Mouse (Mus musculus): ENCODE results near the gene Igsf9b. TPM values are rescaled to one million over a fixed set of nuclear protein-coding genes. Genes with fewer than 3 reads are reported as not detected.

Gene Igsf9b
- total RNA-seq, 2 experiments from 2014 or later = 74.3 to 75.7 TPM

DNA sequence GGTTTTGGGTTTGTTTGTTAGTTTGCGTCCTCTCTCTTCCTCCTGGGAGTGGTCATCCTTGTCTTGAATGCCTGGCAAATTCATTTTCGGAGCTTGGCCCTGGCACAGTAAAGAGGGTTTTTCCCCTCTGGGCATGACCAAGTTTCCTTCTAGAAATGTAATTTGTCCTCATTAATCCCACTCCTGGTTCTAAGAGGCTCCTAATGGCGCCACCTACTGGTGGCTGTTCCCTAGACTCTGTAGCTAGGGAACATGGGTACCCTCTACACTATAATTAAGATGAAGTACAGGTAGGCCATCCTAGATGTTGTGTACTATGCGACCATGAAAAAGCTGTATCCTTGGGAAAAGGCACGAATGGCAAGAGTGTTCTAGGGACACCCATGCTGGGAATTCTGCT is 11.6 kb upstream of the Igsf9b start:
- intact Hi-C loops (cut with DNase I) = no loop called here

DNA sequence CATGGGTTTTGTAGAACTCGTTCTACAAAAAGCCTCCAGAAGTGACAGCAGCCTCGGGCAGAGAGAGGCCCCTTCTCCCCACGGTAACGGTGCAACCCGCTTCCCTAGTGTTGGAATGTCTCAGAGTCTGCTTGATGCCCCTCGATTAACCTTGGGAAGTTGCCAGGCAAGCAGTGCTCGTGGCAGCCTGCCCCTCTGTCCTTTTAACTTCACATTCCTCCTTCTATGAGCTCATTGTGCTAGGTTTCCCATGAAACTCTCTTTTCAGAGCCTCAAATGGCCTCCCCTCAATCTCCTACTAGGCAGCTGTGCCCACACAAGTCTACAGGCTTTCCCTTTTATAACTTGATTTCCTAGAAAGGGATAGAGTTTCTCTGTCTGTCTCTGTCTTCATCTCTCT is 10.6 kb upstream of the Igsf9b start:
- peak; percentile 64 to 79 for DNase-seq (ENCODE audit: low spot score in 2 of 2)
- intact Hi-C loops (cut with DNase I) = no loop called here

More for the DNA sequence above, 11.6 kb upstream of the Igsf9b start:
- peak in 1 of 2 experiments; percentile 62 for DNase-seq (ENCODE audit: low spot score in 2 of 2)

DNA sequence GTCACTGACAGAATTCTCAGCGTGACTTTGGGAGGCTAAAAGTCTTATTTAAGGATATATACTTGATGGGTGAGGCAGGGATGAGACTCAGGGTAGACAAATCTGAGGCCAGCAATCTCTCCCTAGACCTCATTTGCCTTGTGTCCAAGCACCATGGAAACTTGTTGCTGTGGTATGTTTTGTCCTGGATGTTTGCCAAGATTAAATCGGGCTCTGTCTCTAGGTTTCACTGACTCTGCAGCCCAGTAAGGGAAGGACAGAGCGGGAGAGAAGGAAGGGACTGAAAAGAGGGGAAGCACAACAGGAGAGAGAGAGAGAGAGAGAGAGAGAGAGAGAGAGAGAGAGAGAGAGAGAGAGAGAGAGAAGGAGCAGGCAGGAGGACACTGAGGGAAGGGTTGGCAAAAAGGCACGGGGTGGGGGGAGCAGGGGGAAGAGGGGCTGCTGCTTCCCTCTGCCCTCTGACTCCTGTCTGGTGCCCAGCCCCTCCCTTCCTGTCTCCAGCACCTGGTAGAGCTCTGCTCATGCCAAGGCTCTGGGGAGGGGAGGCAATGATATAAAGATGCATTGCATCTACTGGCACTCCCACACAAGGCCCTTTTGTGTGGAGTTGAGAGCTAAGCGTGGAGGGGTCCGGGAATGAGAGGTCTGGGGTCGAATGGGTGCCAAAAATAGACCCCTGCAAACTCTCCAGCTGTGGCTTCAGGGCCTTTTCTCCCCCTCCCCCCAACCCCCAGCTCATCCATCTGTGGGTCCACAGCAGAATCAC is 9.3 kb upstream of the Igsf9b start:
- DNase-seq (ENCODE audit: low spot score in 2 of 2) = no peak
- intact Hi-C loops (cut with DNase I) = no loop called here

DNA sequence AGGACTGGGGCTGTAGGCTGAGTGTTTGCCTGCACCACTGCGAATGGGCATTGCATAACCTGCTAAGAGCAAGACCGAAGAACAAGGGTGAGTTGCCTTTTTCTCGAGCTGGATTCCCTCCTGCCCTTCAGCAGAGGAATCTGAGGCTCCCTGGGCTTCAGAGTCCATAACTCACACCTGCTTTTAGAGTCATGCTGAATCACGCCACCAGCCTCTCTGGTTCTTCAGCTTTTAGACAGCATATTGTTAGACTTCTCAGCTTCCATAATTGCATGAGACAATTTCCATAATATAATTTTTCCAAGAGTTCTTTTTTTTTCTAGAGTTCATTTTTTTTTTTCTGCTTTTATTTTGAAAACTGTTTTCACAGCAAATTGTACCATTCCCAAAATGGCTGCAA is 4.6 kb upstream of the Igsf9b start:
- intact Hi-C loops (cut with DNase I) = no loop called here

DNA sequence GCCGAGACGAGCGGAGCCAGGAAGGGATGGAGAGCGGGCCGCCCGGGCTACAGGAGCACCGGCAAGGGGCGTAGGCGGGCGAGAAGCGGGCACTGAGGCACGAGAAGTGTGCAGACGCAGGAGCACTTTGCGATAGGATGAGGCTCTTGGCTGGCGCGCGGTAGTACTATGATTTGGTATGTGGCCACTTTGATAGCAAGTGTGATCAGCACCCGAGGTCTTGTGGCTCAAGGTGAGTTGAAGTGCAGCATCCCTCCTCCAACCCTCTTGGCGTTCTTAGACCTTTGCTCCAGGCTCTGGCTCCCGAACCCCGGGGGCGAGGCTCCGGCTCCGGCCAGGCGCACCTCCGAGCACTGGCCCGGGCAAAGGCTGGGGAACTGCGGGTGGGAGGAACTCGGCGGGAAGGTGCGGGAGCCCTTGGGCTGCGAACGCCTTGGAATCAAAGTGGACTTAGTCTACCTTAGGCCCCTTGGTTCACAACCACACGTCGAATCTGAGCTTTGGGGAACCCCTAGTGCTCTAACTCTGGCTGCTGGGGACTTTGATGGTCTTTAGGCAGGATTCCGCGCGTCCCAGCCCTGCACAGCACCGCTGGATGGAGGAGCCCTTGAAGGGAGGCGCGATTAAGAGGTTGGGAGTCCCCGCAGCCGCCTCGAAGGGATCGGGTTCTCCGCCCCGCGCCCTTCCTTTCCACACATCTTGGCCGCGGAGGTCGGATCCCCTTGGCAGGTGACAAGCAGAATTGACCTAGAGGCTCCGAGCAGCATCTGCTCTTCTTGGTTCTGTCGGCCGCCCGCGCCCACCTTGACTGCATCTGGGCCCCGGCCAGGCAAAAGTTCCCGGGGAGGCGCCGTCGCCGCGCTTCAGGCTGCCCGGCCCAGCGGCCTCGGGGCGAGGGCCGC is 533 bp downstream of the Igsf9b start:
- no peak for DNase-seq (ENCODE audit: low spot score in 2 of 2)
- intact Hi-C loops (cut with DNase I) = loop anchor here (5.0 kb wide), 1 partner anchor 107 kb away; no protein-coding TSS in a partner anchor

More for the DNA sequence above, 4.6 kb upstream of the Igsf9b start:
- DNase-seq (ENCODE audit: low spot score in 2 of 2) = no peak

DNA sequence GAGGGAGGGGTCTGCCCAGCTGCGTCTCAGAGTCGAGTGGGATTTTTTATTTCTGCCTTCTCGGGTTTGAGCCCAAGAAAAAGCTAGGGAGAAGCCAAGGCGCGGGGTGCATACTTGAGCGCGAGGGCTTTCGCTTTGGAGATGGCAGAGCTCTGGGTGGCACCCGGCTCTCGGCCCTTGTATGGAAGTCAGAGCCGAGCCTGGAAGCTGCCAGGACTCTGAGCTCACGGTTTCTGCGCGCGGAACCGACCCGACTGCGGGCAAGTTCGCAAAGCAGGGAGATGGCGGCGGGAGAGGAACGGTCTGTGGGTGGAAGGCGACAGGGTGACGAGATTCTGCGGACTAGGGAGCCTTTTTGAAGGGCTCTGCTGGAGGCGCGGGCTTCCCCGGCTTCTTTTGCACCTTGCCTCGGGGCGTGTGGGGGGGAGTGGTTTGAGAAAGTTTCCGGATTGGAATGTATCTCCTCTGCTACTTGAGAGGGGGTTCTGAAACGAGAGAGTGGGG is 1.2 kb downstream of the Igsf9b start:
- DNase-seq (ENCODE audit: low spot score in 2 of 2) = no peak
- intact Hi-C loops (cut with DNase I) = no loop called here

DNA sequence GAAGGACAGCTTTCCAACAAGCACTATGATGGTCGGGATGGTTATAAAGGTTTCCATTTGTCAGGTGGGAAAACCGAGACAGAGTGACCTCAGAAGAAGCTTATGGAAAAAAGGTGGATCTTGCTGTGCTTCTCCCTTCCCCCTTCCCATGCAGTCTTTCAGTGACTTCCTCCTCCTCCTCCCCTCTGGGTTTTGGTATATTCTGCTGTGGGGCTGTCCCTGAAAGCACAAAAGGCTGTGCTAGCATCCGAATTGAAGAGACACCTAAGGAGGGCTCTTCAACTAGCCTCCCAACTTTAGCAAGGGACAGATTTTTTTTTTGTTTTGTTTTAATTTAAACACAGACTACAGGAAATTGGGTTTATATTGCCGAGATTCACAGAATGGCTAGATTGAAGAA is 1.7 kb downstream of the Igsf9b start:
- intact Hi-C loops (cut with DNase I) = no loop called here
- no peak for DNase-seq (ENCODE audit: low spot score in 2 of 2)

DNA sequence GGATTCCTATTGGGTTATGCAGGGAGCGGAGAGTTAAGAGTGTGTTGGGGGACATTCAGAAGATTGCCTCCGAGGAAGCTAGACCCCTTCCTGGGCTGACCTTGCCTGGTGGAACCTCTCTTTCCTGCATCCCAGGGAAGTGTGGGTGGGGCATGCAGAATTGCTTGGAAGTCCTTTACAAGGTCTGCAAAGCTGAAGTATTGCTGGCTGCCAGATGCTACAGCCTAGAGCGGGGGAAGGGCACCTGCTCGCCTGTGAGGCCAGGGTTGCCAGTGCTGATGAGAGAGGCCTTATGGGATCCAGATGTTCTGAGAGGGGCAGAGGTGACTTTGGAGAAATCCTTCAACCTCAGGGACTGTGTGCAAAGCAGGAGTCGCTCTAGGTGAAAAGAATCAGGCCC is 2.5 kb downstream of the Igsf9b start:
- no peak for DNase-seq (ENCODE audit: low spot score in 2 of 2)
- intact Hi-C loops (cut with DNase I) = no loop called here

DNA sequence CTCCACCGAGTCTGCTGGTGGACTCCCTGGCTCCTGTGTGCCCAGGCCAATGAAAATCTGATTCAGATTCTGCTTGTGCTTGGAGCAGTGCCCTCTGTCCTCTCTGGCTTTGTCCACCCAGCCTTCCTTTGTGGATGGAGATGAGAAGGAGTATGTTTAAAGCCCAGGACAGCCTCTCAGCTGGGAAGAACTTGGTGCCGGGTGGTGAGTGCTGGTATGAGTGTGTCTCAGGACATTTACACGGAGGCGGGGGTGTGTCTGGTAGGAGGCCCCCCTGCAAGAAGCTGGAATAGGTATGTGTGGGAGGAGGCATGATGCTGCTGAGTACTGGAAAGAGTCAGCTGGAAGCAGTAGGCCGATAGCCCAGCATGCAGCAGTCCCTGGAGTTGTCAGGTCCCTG is 3.3 kb downstream of the Igsf9b start:
- DNase-seq (ENCODE audit: low spot score in 2 of 2) = no peak
- intact Hi-C loops (cut with DNase I) = no loop called here

DNA sequence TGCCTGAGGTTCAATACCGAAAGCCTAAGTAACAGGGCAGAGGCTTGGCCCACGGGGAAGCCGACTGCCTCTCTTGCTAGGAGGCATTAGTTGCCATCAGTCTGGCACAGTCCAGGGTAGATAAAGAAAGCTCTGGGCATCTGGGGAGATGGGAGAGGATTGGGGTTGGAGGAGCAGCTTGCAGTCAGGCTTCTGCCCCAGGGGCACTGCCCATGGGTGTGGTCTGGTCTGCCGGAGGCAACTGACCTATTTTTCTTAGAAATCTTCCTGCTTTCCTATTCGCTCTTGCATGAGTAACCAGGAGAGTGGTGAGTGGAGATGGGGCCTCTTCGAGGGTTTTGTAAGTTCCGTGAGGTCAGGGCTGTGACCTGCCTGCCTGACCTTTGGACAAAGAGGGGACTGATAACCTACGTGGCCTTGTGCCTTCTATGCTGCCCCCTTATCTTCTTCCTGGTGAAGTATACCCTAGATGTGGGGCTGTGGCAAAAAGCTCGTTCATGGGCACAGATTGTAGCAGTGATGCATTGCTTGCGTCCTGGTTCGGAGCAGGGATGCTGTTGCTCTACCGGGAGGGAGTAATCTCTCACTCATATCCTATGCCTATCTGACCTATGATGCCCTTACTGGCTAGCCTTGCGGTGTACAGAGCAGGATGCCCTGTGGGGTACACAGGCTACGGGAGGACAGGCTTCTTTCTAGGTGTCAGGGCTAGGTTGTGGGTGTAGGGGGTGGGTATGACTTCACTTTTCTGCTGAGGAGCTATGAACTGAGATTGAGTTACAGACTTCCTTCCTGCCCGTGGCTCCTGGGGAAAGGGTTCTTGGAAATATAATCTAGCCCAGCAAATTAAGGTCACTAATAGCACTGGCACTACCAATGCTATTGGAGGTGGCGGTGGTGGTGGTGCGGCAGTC is 4.8 kb downstream of the Igsf9b start:
- intact Hi-C loops (cut with DNase I) = no loop called here
- no peak for DNase-seq (ENCODE audit: low spot score in 2 of 2)

DNA sequence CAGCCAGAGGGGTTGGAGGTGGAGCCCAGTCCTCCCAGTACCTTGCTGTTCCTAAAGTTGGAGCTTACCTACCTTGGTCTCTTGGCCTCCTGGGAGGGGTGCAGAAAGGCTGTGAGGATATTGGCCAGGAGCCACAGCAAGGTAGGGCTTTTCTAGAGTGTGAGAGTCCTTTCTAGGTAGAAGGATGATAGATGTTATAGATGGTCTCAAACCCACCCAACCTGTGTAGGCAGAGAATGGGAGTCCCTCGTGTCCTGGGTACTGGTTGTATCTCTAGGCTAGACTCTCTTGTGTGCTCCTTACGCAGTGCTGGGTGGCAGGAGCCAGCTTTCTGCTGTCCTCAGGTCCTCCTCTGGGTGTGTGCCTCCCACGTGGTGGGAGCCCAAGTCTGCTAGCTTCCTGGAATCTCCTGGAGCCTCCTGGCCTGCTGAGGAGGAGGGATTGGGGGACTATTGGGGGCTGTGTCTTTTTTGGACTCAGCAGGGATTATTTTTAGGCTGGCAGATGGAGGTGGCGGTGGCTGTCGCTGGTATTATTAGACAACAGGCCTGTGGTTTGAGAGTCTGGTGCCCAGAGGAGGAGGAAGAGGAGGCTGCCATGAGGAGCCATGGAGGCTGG is 5.6 kb downstream of the Igsf9b start:
- no peak for DNase-seq (ENCODE audit: low spot score in 2 of 2)
- intact Hi-C loops (cut with DNase I) = no loop called here

DNA sequence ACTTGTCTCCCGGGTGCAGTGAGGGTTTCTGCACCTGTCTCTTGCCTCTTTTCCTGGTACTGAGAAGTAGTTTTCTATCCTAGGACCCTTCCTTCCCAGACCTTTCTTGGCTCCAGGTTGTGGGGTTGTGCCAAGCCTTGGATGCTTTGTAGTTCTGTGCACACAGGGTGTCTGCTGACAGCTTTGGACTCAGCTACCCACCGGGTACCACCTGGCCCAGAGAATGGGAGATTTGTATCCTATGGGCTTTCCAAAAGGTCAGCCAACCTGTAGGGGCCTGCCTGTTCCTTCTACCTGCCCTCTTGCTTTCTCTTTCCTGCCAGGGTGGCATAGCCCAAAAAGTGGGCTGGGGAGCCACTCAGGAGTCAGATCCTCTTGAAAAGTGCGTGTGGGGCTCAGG is 6.5 kb downstream of the Igsf9b start:
- intact Hi-C loops (cut with DNase I) = no loop called here

DNA sequence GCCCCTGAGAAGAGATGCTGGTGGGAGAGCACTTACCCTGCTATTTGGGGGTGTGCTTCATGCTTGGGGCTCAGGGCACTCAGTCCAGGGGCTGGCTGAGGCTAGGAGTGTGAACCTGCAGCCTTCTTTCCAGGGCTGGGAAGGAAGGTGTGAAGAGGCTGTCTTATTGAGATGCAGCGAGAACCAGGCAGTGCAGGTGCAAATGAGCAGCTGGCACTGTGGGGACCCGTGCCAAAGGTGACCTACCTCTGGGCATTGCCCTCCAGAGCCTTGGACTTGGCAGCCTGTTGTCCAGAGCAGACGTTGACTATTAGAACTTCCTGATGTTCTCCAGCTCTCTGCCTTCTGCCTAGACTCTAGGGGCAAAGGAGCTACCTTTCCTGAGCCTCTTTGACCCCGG is 7.6 kb downstream of the Igsf9b start:
- intact Hi-C loops (cut with DNase I) = no loop called here

More for the DNA sequence above, 6.5 kb downstream of the Igsf9b start:
- no peak for DNase-seq (ENCODE audit: low spot score in 2 of 2)

DNA sequence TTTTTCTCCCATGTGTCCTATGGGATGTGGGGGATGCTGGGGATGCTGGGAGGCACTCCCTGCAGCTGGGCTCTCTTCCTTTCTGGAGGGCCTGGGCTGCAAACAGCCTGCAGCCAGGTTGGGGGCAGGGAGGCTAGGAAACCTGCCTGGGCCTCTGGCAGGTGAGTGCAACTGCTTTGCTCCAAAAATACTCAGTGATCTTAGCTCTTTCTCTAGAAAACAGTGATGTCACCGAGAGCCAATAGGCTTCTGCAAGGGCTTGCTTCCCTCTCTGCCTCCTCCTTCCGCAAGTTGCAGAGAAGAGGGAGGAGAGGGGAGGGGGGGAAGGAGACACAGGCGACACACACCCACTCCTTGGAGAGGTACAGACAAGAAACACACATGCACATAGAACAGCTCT is 8.3 kb downstream of the Igsf9b start:
- intact Hi-C loops (cut with DNase I) = no loop called here

More for the DNA sequence above, 7.6 kb downstream of the Igsf9b start:
- DNase-seq (ENCODE audit: low spot score in 2 of 2) = no peak

DNA sequence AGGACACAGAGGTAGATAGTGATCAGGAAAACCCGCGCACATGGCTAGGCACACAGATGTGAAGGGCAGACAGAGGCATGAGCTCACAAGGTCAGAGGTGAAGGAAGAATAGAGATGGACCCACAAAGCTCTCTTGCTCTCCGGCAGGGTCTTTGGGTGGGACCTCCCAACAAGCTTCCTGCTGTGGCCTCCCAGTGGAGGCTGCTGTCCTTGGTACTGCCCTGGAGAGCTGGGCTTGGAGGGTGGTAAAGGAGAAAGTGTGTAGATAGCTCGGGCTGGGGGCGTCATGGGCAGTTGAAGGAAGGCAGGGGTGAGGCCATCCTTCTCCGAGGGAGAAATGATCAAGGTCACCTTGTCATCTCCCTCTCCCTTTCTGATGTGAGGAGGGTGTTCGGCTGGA is 9.0 kb downstream of the Igsf9b start:
- DNase-seq (ENCODE audit: low spot score in 2 of 2) = no peak
- intact Hi-C loops (cut with DNase I) = no loop called here

More for the DNA sequence above, 8.3 kb downstream of the Igsf9b start:
- DNase-seq (ENCODE audit: low spot score in 2 of 2) = peak; percentile 67 to 88

DNA sequence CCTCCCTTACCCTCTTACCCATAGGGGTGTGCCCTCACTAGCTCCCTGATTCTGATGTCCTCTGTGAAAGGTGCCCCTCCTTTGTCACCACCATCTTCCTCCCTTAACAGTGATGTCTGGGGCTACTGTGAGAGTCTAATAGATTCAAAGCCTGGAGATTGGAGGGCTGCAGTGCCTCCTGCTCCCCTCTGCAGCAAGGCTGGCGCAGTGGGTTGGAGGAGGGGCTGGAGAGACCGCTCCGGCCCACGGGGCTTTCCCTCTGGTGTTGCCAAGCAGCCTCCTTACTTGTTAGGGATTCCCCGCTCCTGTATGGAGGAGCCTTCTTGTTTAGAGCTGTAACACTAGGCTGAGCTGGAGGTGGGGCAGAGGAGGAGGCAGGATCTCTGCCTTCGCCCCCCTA is 9.6 kb downstream of the Igsf9b start:
- DNase-seq (ENCODE audit: low spot score in 2 of 2) = peak; percentile 70 to 91
- intact Hi-C loops (cut with DNase I) = no loop called here

DNA sequence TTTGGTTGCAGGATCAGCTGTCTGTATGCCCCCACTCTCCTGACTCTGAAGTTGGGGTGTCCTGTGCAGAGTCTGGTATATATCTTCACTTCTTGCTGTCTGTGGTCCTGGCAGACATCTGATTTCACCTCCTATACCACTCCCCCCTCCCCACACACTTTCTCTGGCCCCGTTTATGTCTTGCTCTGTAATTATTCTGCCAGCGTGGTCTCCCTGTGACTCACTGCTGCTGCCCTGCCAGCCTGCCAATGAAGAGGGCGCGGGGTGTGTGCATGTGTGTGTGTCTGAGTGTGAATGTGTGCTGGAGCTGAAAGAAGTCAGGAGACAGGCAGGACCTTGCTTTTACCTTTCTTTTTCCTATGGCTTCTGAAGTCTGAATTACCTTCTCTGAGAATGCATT is 11.0 kb downstream of the Igsf9b start:
- no peak for DNase-seq (ENCODE audit: low spot score in 2 of 2)
- intact Hi-C loops (cut with DNase I) = no loop called here

DNA sequence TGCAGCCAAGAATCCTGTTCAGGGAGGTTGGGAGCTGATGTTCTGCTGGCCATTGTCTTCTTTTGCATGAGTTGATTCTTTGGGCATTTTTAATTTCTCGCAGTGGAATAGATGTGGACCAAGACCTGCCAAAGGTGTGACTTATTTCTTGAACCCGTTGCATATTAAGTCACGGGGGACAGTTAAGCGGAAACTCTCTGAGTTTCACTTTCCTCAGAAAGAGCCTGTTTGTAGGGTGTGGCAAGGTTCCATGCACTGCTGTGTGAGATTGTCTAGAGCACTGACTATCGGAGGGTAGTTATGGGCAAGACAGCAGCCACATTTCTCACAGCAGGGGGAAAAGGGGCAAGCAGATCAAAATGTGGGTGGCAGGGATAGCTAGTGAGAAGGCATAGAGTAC is 14.4 kb downstream of the Igsf9b start:
- no peak for DNase-seq (ENCODE audit: low spot score in 2 of 2)
- intact Hi-C loops (cut with DNase I) = no loop called here

DNA sequence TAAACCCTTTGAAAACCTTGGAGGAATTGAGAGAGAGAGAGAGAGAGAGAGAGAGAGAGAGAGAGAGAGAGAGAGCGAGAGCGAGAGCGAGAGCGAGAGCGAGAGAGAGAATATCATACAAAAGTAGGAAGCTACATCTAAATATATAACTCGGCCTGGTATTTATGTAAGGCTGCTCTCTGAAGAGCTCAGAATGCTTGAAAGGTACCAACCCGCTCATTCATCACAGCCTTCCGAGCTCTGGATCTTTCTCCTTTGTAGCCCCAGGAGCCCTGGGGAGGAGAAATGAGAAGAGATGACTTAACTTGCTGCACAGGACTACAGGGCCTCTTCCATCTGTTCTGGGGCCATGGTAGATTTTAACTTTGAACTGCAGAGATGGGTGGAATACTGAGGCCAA is 22.3 kb downstream of the Igsf9b start:
- intact Hi-C loops (cut with DNase I) = no loop called here
- no peak for DNase-seq (ENCODE audit: low spot score in 2 of 2)
